Mouse (Mus musculus) intestine, postnatal 0 days (tissue): Measurements from ENCODE around the gene Elmod2. TPM values are rescaled to one million over a fixed set of nuclear protein-coding genes. Genes with fewer than 3 reads are reported as not detected.

Experiments used
- ATAC-seq: fragments of 200-750 bp; cut with Nextera tagmentation; 2 replicates; pipeline ENCODE4 v1.8.0; 2017; ENCODE audit warnings: mild to moderate bottlenecking, moderate TSS enrichment, moderate library complexity
- H3K27ac ChIP-seq: fragments of 300-500 bp; sonication (generic); 2 replicates; pipeline ENCODE4 v1.5.1; 2014; ENCODE audit warnings: mild to moderate bottlenecking, low read depth, low read length, moderate library complexity
- H3K27me3 ChIP-seq: fragments of 300-500 bp; sonication (generic); replicated peaks from 2 replicates; pipeline ENCODE4 v1.6.1; 2014; ENCODE audit warnings: low read length, mixed read lengths; ENCODE audit not compliant: control insufficient read depth, insufficient read depth
- H3K36me3 ChIP-seq: fragments of 300-500 bp; sonication (generic); 2 replicates; pipeline ENCODE4 v1.6.1; 2014; ENCODE audit warnings: mild to moderate bottlenecking, moderate library complexity; ENCODE audit not compliant: control insufficient read depth, insufficient read depth
- H3K4me1 ChIP-seq: fragments of 300-500 bp; sonication (generic); replicated peaks from 2 replicates; pipeline ENCODE4 v1.6.1; 2014; ENCODE audit warnings: antibody characterized with exemption, low read length, mixed read lengths; ENCODE audit not compliant: control insufficient read depth, insufficient read depth
- H3K4me2 ChIP-seq: fragments of 300-500 bp; sonication (generic); replicated peaks from 2 replicates; pipeline ENCODE4 v1.6.1; 2014; ENCODE audit warnings: low read depth, mild to moderate bottlenecking, moderate library complexity
- H3K4me3 ChIP-seq: fragments of 300-500 bp; sonication (generic); 2 replicates; pipeline ENCODE4 v1.5.1; 2014; ENCODE audit warnings: low read depth, low read length
- H3K9ac ChIP-seq: fragments of 300-500 bp; sonication (generic); 2 replicates; pipeline ENCODE4 v1.6.1; 2014; ENCODE audit warnings: mild to moderate bottlenecking, low read depth, low read length
- H3K9me3 ChIP-seq: fragments of 300-500 bp; sonication (generic); 2 replicates; pipeline ENCODE4 v1.6.1; 2016; ENCODE audit warnings: mixed run types; ENCODE audit not compliant: control insufficient read depth
- CTCF ChIP-seq: sonication (generic); IDR thresholded peaks from 2 replicates; pipeline ENCODE4 v1.5.1; 2016; ENCODE audit warnings: low read depth, mild to moderate bottlenecking, control low read depth, antibody characterized with exemption, moderate library complexity
- WGBS: fragments of 180-500 bp; shearing (Covaris S2); extraction: QIAGEN DNeasy Blood & Tissue Kit; methylation state at CpG from one replicate; pipeline ENCODE4 v1.1.7; 2014; 5-methylcytosine and 5-hydroxymethylcytosine counted together
- polyA plus RNA-seq: library from polyadenylated mRNA; unstranded; fragments of >200 nt; fragmentation: Nextera tagmentation; extraction: Ambion mirVana; gene quantifications from 2 replicates; pipeline ENCODE4 v1.2.1, GENCODE M21; 2015

Gene Elmod2
- polyA plus RNA-seq: 5.6 and 6.3 TPM in 2 replicates

DNA sequence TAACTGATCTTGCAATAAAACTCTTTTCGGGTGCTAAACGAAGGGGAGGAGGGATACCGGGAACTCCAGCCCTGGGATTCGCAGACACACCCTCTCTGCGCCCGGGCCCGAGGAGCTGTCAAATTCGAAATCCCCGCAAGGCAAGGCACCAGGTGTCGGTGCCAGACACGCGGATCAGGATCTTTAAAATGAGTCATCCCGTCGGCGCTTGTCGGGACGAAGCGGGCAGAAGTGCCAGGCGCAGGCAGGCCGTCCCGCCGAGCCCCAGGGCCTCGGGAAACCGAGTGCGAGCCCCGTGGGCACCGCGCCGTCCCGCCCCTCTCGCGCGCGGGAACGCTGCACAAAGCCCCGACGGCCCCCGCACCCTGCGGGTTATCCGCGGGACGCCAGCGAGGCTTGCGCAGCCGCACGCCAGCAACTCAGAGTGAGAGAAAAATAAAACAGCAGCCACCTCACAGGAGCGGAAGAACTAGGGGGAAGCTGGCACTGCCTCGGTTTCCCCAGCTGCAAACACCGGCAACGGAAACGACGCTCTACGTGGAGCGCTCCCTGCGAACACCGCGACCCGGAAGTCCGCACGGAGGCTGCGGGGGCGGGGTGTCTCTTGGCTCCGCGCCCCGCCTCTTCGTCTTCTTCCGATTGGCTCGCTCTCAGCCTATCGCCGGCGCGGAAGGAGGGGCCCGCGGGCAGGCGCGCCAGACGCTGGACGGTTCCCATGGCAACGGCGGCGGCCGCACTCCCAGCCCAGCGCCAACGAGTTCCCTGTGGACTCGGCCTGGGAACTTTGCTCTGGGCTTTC lies at the start of gene Elmod2:
Gene Elmod2, minus strand, starts transcription at position 588 of the 799 bp plus-strand sequence.
- H3K4me1 ChIP-seq: no peaks in the 10 kb centered on the region
- peak within 1 kb of the TSS; percentile 96 for H3K4me2 ChIP-seq
- peaks cover 8% of the 10 kb centered on the region for H3K36me3 ChIP-seq
- H3K27ac ChIP-seq: peak within 1 kb of the TSS; percentile 63
- H3K27me3 ChIP-seq: no peaks in the 10 kb centered on the region; the same call in 1 of the 2 replicates
- TF ChIP-seq CTCF: no peak
- H3K4me3 ChIP-seq: peak within 1 kb of the TSS; percentile 87
- under 1% methylated on average over 85 of the region's 85 CpGs for WGBS
- H3K9me3 ChIP-seq: no peaks in the 10 kb centered on the region
- peak; percentile 98 for ATAC-seq
- H3K9ac ChIP-seq: peak within 1 kb of the TSS; percentile 82

DNA sequence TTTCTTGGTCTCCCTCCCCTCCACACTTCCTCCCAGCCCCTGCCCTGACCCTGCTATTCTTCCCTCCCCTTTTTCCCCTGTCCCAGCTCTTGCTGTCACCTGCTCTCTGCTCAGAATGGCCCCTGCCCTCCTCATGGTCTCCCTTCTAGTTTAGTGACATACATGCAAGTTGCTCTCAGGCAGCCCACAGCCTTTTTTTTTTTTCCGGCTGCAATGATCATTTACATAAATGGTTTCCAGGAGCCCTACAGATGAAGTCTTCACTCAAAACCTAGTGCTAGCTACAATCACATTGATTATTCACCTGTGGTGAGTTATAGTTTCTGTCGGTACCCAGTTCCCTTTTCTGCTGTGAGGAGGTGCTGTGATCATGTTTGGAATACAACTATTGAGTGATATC lies 48.7 kb upstream of the Elmod2 start:
- no peaks in the 10 kb centered on the region for H3K36me3 ChIP-seq
- no peaks in the 10 kb centered on the region for H3K9me3 ChIP-seq
- no peak for ATAC-seq
- H3K27me3 ChIP-seq: no peaks in the 10 kb centered on the region
- H3K4me1 ChIP-seq: no peaks in the 10 kb centered on the region
- 88% methylated on average over 2 of the region's 2 CpGs for whole genome bisulfite sequencing
- H3K27ac ChIP-seq: no peak overlapping the region
- no peak for TF ChIP-seq CTCF
- H3K4me2 ChIP-seq: no peak overlapping the region
- no peak overlapping the region for H3K4me3 ChIP-seq
- no peak overlapping the region for H3K9ac ChIP-seq

DNA sequence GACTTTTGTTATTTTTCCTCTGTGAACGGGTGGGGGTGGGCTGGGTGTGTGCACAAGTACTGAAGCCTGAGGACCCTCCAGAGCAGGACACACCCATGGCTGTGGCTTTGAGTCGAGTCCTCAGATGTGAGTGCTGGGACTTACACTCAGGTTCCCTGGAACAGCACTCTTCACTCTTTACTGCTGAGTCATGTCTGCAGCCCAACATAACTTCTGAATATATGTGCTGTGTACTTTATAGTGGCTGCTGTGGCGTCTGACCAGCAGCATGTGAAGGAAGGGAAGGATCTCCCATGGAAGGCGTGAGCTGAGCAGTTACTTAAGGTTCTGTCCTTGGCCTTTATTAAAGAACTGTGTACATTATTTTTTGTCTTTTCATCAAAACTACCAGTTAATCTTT lies 47.9 kb upstream of the Elmod2 start:
- ATAC-seq: no peak
- no peak overlapping the region for H3K27ac ChIP-seq
- no peaks in the 10 kb centered on the region for H3K27me3 ChIP-seq
- H3K4me2 ChIP-seq: no peak overlapping the region
- H3K9ac ChIP-seq: no peak overlapping the region
- H3K4me3 ChIP-seq: no peak overlapping the region
- WGBS: 47% methylated on average over 4 of the region's 4 CpGs
- H3K4me1 ChIP-seq: no peaks in the 10 kb centered on the region
- H3K9me3 ChIP-seq: no peaks in the 10 kb centered on the region
- TF ChIP-seq CTCF: no peak
- no peaks in the 10 kb centered on the region for H3K36me3 ChIP-seq

DNA sequence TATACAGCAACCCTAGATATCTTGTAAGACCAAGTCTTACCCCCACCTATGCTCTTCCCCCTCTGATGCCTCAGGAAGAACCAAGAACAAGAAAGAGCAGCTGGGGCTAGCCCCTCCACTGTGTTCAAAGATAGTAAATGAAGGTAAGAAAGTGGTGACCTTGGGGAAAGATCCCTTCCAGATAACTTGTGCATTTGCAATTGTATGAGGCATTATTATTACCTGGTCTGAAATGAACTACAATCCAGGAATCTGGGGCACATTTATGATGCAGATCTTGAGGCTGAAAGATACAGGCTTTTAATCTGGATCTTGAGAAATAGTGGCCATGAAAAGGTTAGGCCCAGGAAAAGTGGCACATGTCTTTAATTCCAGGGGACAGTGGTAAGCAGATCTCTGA lies 44.9 kb upstream of the Elmod2 start:
- H3K4me3 ChIP-seq: no peak overlapping the region
- no peak for TF ChIP-seq CTCF
- no peaks in the 10 kb centered on the region for H3K9me3 ChIP-seq
- H3K4me2 ChIP-seq: no peak overlapping the region
- no peaks in the 10 kb centered on the region for H3K36me3 ChIP-seq
- H3K4me1 ChIP-seq: no peaks in the 10 kb centered on the region
- no peaks in the 10 kb centered on the region for H3K27me3 ChIP-seq
- no peak overlapping the region for H3K9ac ChIP-seq
- ATAC-seq: no peak
- H3K27ac ChIP-seq: no peak overlapping the region

DNA sequence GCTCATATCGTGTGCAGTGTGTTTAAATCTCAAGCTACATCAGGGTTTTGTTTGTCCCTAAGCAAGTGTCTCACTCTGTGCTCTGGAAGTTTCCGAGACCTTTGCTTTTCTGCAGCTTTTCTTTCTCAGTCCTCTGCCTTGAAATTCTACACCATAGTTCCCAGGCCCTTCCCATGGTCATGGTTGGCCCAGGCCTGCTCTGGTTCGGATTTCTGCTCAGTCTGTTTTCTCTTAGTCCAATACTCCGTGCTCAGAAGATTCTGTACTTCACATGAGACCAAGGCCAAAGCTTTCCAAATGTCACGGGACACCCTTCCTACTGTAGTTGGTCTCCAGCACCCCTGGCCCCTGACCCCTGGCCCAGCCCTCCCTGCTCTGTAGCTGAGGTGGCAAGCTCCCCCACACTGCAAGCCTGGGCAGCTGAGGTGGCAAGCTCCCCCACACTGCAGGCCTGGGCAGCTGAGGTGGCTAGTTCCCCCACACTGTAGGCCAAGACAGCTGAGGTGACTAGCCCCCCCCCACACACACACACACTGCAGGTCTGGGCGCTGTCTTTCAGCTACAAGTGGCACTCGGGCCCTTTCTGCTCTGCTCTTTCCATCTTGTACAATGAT lies 31.0 kb upstream of the Elmod2 start:
- TF ChIP-seq CTCF: no peak
- 72% methylated on average over 7 of the region's 7 CpGs for WGBS
- H3K9me3 ChIP-seq: no peaks in the 10 kb centered on the region
- H3K27me3 ChIP-seq: no peaks in the 10 kb centered on the region
- no peak overlapping the region for H3K4me3 ChIP-seq
- H3K4me2 ChIP-seq: no peak overlapping the region
- ATAC-seq: no peak
- H3K27ac ChIP-seq: no peak overlapping the region
- no peaks in the 10 kb centered on the region for H3K4me1 ChIP-seq
- no peak overlapping the region for H3K9ac ChIP-seq
- H3K36me3 ChIP-seq: no peaks in the 10 kb centered on the region

DNA sequence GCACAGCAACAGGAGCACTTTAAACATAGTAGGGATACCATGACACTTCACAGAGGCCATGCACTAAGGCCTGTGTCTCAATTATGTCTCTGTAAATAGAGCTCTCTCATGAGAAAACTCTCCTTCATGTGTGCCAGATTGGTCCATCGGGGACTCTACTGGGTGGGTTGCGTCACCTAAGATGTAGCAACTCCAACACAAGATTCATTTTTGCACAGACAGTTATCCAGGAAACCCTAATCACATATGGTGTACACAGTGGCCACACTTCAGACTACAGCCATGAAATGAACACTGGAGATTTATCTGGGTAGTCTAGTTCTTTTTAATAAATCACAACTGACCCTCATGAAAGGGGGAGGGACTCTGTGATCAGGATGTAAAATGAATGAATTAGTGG lies 19.0 kb upstream of the Elmod2 start:
- Histone ChIP-seq H3K27ac (no peak overlapping the region), H3K4me1 (no peaks in the 10 kb centered on the region), H3K9ac (no peak overlapping the region), H3K27me3 (no peaks in the 10 kb centered on the region), H3K4me2 (no peak overlapping the region), H3K36me3 (no peaks in the 10 kb centered on the region), H3K9me3 (no peaks in the 10 kb centered on the region), H3K4me3 (no peak overlapping the region)
- no peak for ATAC-seq
- WGBS: 93% methylated on average over 2 of the region's 2 CpGs
- no peak for TF ChIP-seq CTCF
